Mouse (Mus musculus): Measurements from ENCODE around the gene Phc2.

- TF ChIP-seq CTCF (IDR thresholded peaks at IDR 0.05) (no peak), POLR2A (IDR thresholded peaks at IDR 0.05; ENCODE audit: insufficient read depth, low read depth, low read length) (no peak), EP300 (IDR thresholded peaks at IDR 0.05; ENCODE audit: insufficient read depth, low read depth, low read length) (no peak)
Observed at GRCm38 (mm10) chr4:128759214-128759613, 104.7 kb downstream of the Phc2 start.
